Mouse (Mus musculus): ENCODE data around the gene Lsm2.

- no peak for TF ChIP-seq CTCF (IDR thresholded peaks at IDR 0.05; ENCODE audit: low read depth, low read length)
- TF ChIP-seq POLR2A (IDR thresholded peaks at IDR 0.05; ENCODE audit: borderline replicate concordance, low read depth, low read length), result no peak
Measured at GRCm38 (mm10) chr17:34955884-34956283, 25.8 kb upstream of the Lsm2 start.
